ENCODE assay signal across 26 mouse cellular contexts in genomic region chr8:89858706-89859385, GRCm38 (mm10).
DNase-seq lines count a peak whose midpoint lies in the region; ATAC-seq and TF ChIP-seq lines count a peak whose summit lies in the region.
"Had no signal": no experiment of that assay in that cellular context is flagged by ENCODE, and none has a peak within 500 bp of the region (broad histone marks: within the 10 kb centered on the region; RNA-seq: fewer than 3 reads in every experiment).

No protein-coding gene starts in this region.

- DNase-seq in heart, adult 11 months, result peak; percentile 91
- no peak for DNase-seq in limb, embryonic 10.5 days (ENCODE audit: low spot score)
- no peak for DNase-seq in limb, embryonic 14.5 days (ENCODE audit: low spot score)
- DNase-seq in kidney, adult 2 months, result no peak
- no peak for DNase-seq in kidney, adult 18-20 months
- DNase-seq: adrenal gland, adult 2 months; adrenal gland, postnatal 36 days; cerebellum, postnatal 36 days; gastrocnemius, postnatal 25 days; heart, postnatal 14 days; kidney, postnatal 25 days; lung, postnatal 4 days; thymus, postnatal 4 days had no signal

- no peak for ATAC-seq in heart, embryonic 11.5 days (replicated peaks; ENCODE audit: insufficient number of reproducible peaks, low FRiP score, low TSS enrichment)
- no peak for ATAC-seq in limb, embryonic 13.5 days (ENCODE audit: low FRiP score, low read depth)
- 0 out of 2 replicates have a peak, but pooled peaks have one; percentile 12 for ATAC-seq in limb, embryonic 14.5 days (ENCODE audit: low FRiP score, low read depth)
- ATAC-seq: activated CD4-positive, CD25-positive, alpha-beta regulatory T cell, adult 4 months; CD4-positive, CD25-positive, alpha-beta regulatory T cell, adult 4 months; intestine, embryonic 16.5 days; liver, embryonic 12.5 days; lung, postnatal 0 days had no signal

- H3K27ac ChIP-seq in heart, embryonic 11.5 days (ENCODE audit: low read depth, low read length), result no peak overlapping the region
- peak overlapping the region; percentile 40; the same call in 1 of the 2 replicates for H3K27ac ChIP-seq in limb, embryonic 13.5 days
- H3K27ac ChIP-seq in limb, embryonic 10.5 days, result no peak overlapping the region
- no peak overlapping the region for H3K27ac ChIP-seq in limb, embryonic 14.5 days (replicated peaks; ENCODE audit: low read depth, low read length)
- H3K27ac ChIP-seq in kidney, adult 2 months (ENCODE audit: insufficient read depth, low read depth, low read length), result no peak overlapping the region
- H3K27ac ChIP-seq: heart, adult 2 months; liver, embryonic 12.5 days; midbrain, embryonic 12.5 days; neural tube, embryonic 12.5 days had no signal

- no peaks in the 10 kb centered on the region for H3K4me1 ChIP-seq in heart, embryonic 11.5 days (ENCODE audit: control insufficient read depth, insufficient read depth, low read length)
- H3K4me1 ChIP-seq in limb, embryonic 13.5 days, result no peaks in the 10 kb centered on the region
- no peaks in the 10 kb centered on the region for H3K4me1 ChIP-seq in limb, embryonic 10.5 days
- H3K4me1 ChIP-seq in limb, embryonic 14.5 days (ENCODE audit: control insufficient read depth, insufficient read depth, low read length), result no peaks in the 10 kb centered on the region
- H3K4me1 ChIP-seq in kidney, adult 2 months (ENCODE audit: control insufficient read depth, insufficient read depth, low read length), result no peaks in the 10 kb centered on the region
- H3K4me1 ChIP-seq: liver, embryonic 12.5 days; megakaryocyte, embryonic 14.5 days; midbrain, embryonic 12.5 days; neural tube, embryonic 12.5 days had no signal

- TF ChIP-seq POLR2A in limb, embryonic 14.5 days (IDR thresholded peaks at IDR 0.05; ENCODE audit: borderline replicate concordance, extremely low read depth, insufficient read depth, insufficient read length), result no peak
- TF ChIP-seq POLR2A in kidney, adult 2 months (IDR thresholded peaks at IDR 0.05; ENCODE audit: low read depth, low read length), result no peak

- no peaks in the 10 kb centered on the region for H3K36me3 ChIP-seq in heart, embryonic 11.5 days (ENCODE audit: control insufficient read depth, insufficient read depth, low read length)
- no peaks in the 10 kb centered on the region for H3K36me3 ChIP-seq in limb, embryonic 13.5 days
- H3K36me3 ChIP-seq in limb, embryonic 10.5 days, result no peaks in the 10 kb centered on the region
- no peaks in the 10 kb centered on the region for H3K36me3 ChIP-seq in limb, embryonic 14.5 days (ENCODE audit: control insufficient read depth, insufficient read depth, low read length)
- H3K36me3 ChIP-seq in kidney, adult 2 months (ENCODE audit: control insufficient read depth, insufficient read depth, low read length), result no peaks in the 10 kb centered on the region
- H3K36me3 ChIP-seq: liver, embryonic 12.5 days; midbrain, embryonic 12.5 days; neural tube, embryonic 12.5 days had no signal

- H3K4me2 ChIP-seq in heart, embryonic 11.5 days, result no peak overlapping the region
- no peak overlapping the region for H3K4me2 ChIP-seq in limb, embryonic 13.5 days (replicated peaks)
- H3K4me2 ChIP-seq in limb, embryonic 14.5 days (replicated peaks; ENCODE audit: low read depth, low read length, severe bottlenecking), result no peak overlapping the region
- H3K4me2 ChIP-seq: liver, embryonic 12.5 days; midbrain, embryonic 12.5 days; neural tube, embryonic 12.5 days had no signal

- WGBS in heart, embryonic 11.5 days (ENCODE audit: insufficient replicate concordance), result 78% methylated on average over 7 of the region's 7 CpGs
- WGBS in limb, embryonic 13.5 days, result 69% methylated on average over 7 of the region's 7 CpGs
- 88% methylated on average over 7 of the region's 7 CpGs for WGBS in limb, embryonic 10.5 days
- WGBS in limb, embryonic 14.5 days, result 67% methylated on average over 7 of the region's 7 CpGs
- WGBS in kidney, adult 2 months, result 76% methylated on average over 7 of the region's 7 CpGs

- no peak overlapping the region for H3K4me3 ChIP-seq in heart, embryonic 11.5 days (ENCODE audit: low read depth, low read length)
- H3K4me3 ChIP-seq in limb, embryonic 13.5 days, result no peak overlapping the region
- H3K4me3 ChIP-seq in limb, embryonic 10.5 days, result no peak overlapping the region
- no peak overlapping the region for H3K4me3 ChIP-seq in limb, embryonic 14.5 days (replicated peaks; ENCODE audit: low read length)
- H3K4me3 ChIP-seq in kidney, adult 2 months (ENCODE audit: insufficient read depth, low read depth, low read length), result no peak overlapping the region
- H3K4me3 ChIP-seq: heart, adult 2 months; liver, embryonic 12.5 days; megakaryocyte, embryonic 14.5 days; midbrain, embryonic 12.5 days; myocyte; neural tube, embryonic 12.5 days had no signal

- TF ChIP-seq CTCF in kidney, adult 2 months (conservative IDR thresholded peaks at IDR 0.05; ENCODE audit: insufficient read depth, insufficient read length, low read depth, low read length), result no peak

- no peak overlapping the region for H3K9ac ChIP-seq in heart, embryonic 11.5 days (ENCODE audit: low read depth, low read length)
- no peak overlapping the region for H3K9ac ChIP-seq in limb, embryonic 13.5 days
- no peak overlapping the region for H3K9ac ChIP-seq in limb, embryonic 14.5 days (ENCODE audit: low read depth, low read length, severe bottlenecking)
- H3K9ac ChIP-seq: forebrain, postnatal 0 days; liver, embryonic 12.5 days; midbrain, embryonic 12.5 days; neural tube, embryonic 12.5 days had no signal

- H3K27me3 ChIP-seq in heart, embryonic 11.5 days (ENCODE audit: control insufficient read depth, insufficient read depth, low read length), result no peaks in the 10 kb centered on the region
- no peaks in the 10 kb centered on the region for H3K27me3 ChIP-seq in limb, embryonic 13.5 days
- no peaks in the 10 kb centered on the region for H3K27me3 ChIP-seq in limb, embryonic 10.5 days (ENCODE audit: low read depth, poor library complexity, severe bottlenecking)
- no peaks in the 10 kb centered on the region for H3K27me3 ChIP-seq in limb, embryonic 14.5 days (ENCODE audit: control insufficient read depth, insufficient read depth, low read length)
- H3K27me3 ChIP-seq in kidney, adult 2 months (replicated peaks; ENCODE audit: control insufficient read depth, insufficient read depth, low read length), result no peaks in the 10 kb centered on the region
- H3K27me3 ChIP-seq: liver, embryonic 12.5 days; megakaryocyte, embryonic 14.5 days; midbrain, embryonic 12.5 days; neural tube, embryonic 12.5 days had no signal

- no peaks in the 10 kb centered on the region for H3K9me3 ChIP-seq in heart, embryonic 11.5 days (replicated peaks; ENCODE audit: control insufficient read depth, low read length)
- no peaks in the 10 kb centered on the region for H3K9me3 ChIP-seq in limb, embryonic 13.5 days
- H3K9me3 ChIP-seq in limb, embryonic 10.5 days (replicated peaks), result no peaks in the 10 kb centered on the region
- no peaks in the 10 kb centered on the region for H3K9me3 ChIP-seq in limb, embryonic 14.5 days (ENCODE audit: control insufficient read depth, low read length)
- H3K9me3 ChIP-seq: liver, embryonic 12.5 days; midbrain, embryonic 12.5 days; neural tube, embryonic 12.5 days had no signal
